Comparison of ENCODE assay signal across 18 mouse cellular contexts in the genomic region with DNA sequence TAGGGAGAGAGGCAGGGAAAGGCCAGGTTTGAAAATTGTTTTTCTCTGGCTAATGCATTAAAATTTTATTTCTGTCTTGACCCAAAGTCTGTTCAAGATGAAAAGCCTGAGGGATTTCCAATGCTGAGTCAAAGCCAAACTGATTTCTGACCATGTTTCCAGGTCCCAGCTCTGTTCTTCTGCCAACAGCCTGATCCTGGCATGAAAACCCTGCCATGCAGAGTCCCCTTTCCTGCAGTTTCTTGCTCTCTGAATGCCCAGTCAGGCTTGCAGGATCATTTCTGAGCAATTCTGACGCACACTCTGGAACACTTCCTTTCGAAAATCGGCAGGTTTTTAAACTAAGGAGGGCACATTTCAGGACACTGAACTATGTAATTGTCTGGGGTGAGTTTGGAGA. TPM values are rescaled to one million over a fixed set of nuclear protein-coding genes. Genes with fewer than 3 reads are reported as not detected.
DNase-seq lines count a peak whose midpoint lies in the region; ATAC-seq and TF ChIP-seq lines count a peak whose summit lies in the region.
"Had no signal": no experiment of that assay in that cellular context is flagged by ENCODE, and none has a peak within 500 bp of the region (broad histone marks: within the 10 kb centered on the region; RNA-seq: fewer than 3 reads in every experiment).

No protein-coding gene starts in this region.

- H3K27ac ChIP-seq in cerebellum, adult 2 months (ENCODE audit: insufficient read depth, low read length), result no peak overlapping the region
- peak overlapping the region; percentile 56 for H3K27ac ChIP-seq in gastrocnemius, adult 2 months
- H3K27ac ChIP-seq in limb, embryonic 14.5 days (replicated peaks; ENCODE audit: low read depth, low read length), result no peak overlapping the region
- H3K27ac ChIP-seq in limb, embryonic 10.5 days, result no peak overlapping the region
- peak overlapping the region; percentile 51; the same call in 1 of the 2 replicates for H3K27ac ChIP-seq in limb, embryonic 15.5 days
- H3K27ac ChIP-seq: forebrain, embryonic 10.5 days; hindbrain, embryonic 10.5 days; stomach, postnatal 0 days had no signal

- H3K4me2 ChIP-seq in limb, embryonic 14.5 days (replicated peaks; ENCODE audit: low read depth, low read length, severe bottlenecking), result no peak overlapping the region
- H3K4me2 ChIP-seq in limb, embryonic 15.5 days, result no peak overlapping the region
- H3K4me2 ChIP-seq: heart, embryonic 11.5 days had no signal

- no peak for TF ChIP-seq CTCF in cerebellum, adult 2 months (IDR thresholded peaks at IDR 0.05; ENCODE audit: borderline replicate concordance, insufficient read depth, low read depth, low read length)
- TF ChIP-seq CTCF in gastrocnemius, adult 2 months (IDR thresholded peaks at IDR 0.05), result no peak

- no peak overlapping the region for H3K4me3 ChIP-seq in cerebellum, adult 2 months (replicated peaks; ENCODE audit: insufficient read depth, low read depth, low read length)
- H3K4me3 ChIP-seq in gastrocnemius, adult 2 months, result no peak overlapping the region
- no peak overlapping the region for H3K4me3 ChIP-seq in limb, embryonic 14.5 days (replicated peaks; ENCODE audit: low read length)
- H3K4me3 ChIP-seq in limb, embryonic 10.5 days, result no peak overlapping the region
- H3K4me3 ChIP-seq in limb, embryonic 15.5 days, result no peak overlapping the region
- H3K4me3 ChIP-seq: forebrain, embryonic 10.5 days; hindbrain, embryonic 10.5 days had no signal

- WGBS in cerebellum, adult 2 months, result 7% methylated on average over 3 of the region's 3 CpGs
- 85% methylated on average over 3 of the region's 3 CpGs for WGBS in limb, embryonic 14.5 days
- 96% methylated on average over 3 of the region's 3 CpGs for WGBS in limb, embryonic 10.5 days
- 74% methylated on average over 3 of the region's 3 CpGs for WGBS in limb, embryonic 15.5 days

- H3K9me3 ChIP-seq in limb, embryonic 14.5 days (ENCODE audit: control insufficient read depth, low read length), result no peaks in the 10 kb centered on the region
- H3K9me3 ChIP-seq in limb, embryonic 10.5 days (replicated peaks), result no peaks in the 10 kb centered on the region
- no peaks in the 10 kb centered on the region for H3K9me3 ChIP-seq in limb, embryonic 15.5 days
- H3K9me3 ChIP-seq: forebrain, embryonic 10.5 days; hindbrain, embryonic 10.5 days had no signal

- H3K36me3 ChIP-seq in limb, embryonic 14.5 days (ENCODE audit: control insufficient read depth, insufficient read depth, low read length), result no peaks in the 10 kb centered on the region
- no peaks in the 10 kb centered on the region for H3K36me3 ChIP-seq in limb, embryonic 10.5 days
- no peaks in the 10 kb centered on the region for H3K36me3 ChIP-seq in limb, embryonic 15.5 days
- H3K36me3 ChIP-seq: forebrain, embryonic 10.5 days; hindbrain, embryonic 10.5 days had no signal

- ATAC-seq in limb, embryonic 14.5 days (ENCODE audit: low FRiP score, low read depth), result no peak
- ATAC-seq in limb, embryonic 15.5 days (ENCODE audit: insufficient number of reproducible peaks, low FRiP score, low TSS enrichment, low read depth), result no peak
- ATAC-seq: CD4-positive, CD25-positive, alpha-beta regulatory T cell, adult 4 months; forebrain, embryonic 16.5 days; intestine, postnatal 0 days had no signal

- peak; percentile 18 to 35 for DNase-seq in cerebellum, adult 2 months
- DNase-seq in cerebellum, adult 11-12 months, result no peak
- peak; percentile 24 for DNase-seq in gastrocnemius, adult 2 months
- DNase-seq in gastrocnemius, adult 8-10 months (ENCODE audit: low spot score in 2 of 2), result no peak
- peak; percentile 18 for DNase-seq in limb, embryonic 14.5 days (ENCODE audit: low spot score)
- DNase-seq in limb, embryonic 10.5 days (ENCODE audit: low spot score), result no peak
- DNase-seq: kidney, postnatal 4 days; lung, postnatal 4 days; thymus, adult 2 months; thymus, postnatal 4 days had no signal

- intact Hi-C loops in gastrocnemius, adult 2 months (cut with DNase I), result no loop called here

- H3K9ac ChIP-seq in limb, embryonic 14.5 days (ENCODE audit: low read depth, low read length, severe bottlenecking), result no peak overlapping the region
- H3K9ac ChIP-seq in limb, embryonic 15.5 days, result no peak overlapping the region

- no peaks in the 10 kb centered on the region for H3K4me1 ChIP-seq in cerebellum, adult 2 months (ENCODE audit: control insufficient read depth, insufficient read depth, low read length)
- H3K4me1 ChIP-seq in limb, embryonic 14.5 days (ENCODE audit: control insufficient read depth, insufficient read depth, low read length), result peaks cover 15% of the 10 kb centered on the region
- H3K4me1 ChIP-seq in limb, embryonic 10.5 days, result no peaks in the 10 kb centered on the region
- peaks cover 29% of the 10 kb centered on the region for H3K4me1 ChIP-seq in limb, embryonic 15.5 days

- no peak for TF ChIP-seq POLR2A in cerebellum, adult 2 months (IDR thresholded peaks at IDR 0.05; ENCODE audit: borderline replicate concordance, insufficient read depth, low read length)
- TF ChIP-seq POLR2A in limb, embryonic 14.5 days (IDR thresholded peaks at IDR 0.05; ENCODE audit: borderline replicate concordance, extremely low read depth, insufficient read depth, insufficient read length), result no peak

- no peaks in the 10 kb centered on the region for H3K27me3 ChIP-seq in cerebellum, adult 2 months (ENCODE audit: control insufficient read depth, insufficient read depth, low read length)
- no peaks in the 10 kb centered on the region for H3K27me3 ChIP-seq in limb, embryonic 14.5 days (ENCODE audit: control insufficient read depth, insufficient read depth, low read length)
- H3K27me3 ChIP-seq in limb, embryonic 10.5 days (ENCODE audit: low read depth, poor library complexity, severe bottlenecking), result no peaks in the 10 kb centered on the region
- no peaks in the 10 kb centered on the region for H3K27me3 ChIP-seq in limb, embryonic 15.5 days

RNA-seq across cellular contexts. Expression of a gene that starts 52.8 kb away (rescaled TPM):
- polyA plus RNA-seq in cerebellum, adult 2 months (2012; rRNA removed), result 6.1 and 6.6 TPM in 2 replicates
- total RNA-seq in gastrocnemius, adult 2 months (2021), result 1 to 10 TPM; 1.7 to 2.2 TPM
- 1 to 10 TPM; 1.8 to 2.8 (median 2.2) TPM for total RNA-seq in gastrocnemius, adult 8-10 months (2022)
- 10.4 and 12.8 TPM in 2 replicates for polyA plus RNA-seq in limb, embryonic 14.5 days (2012; rRNA removed)
- 16.1 and 16.4 TPM in 2 replicates for polyA plus RNA-seq in limb, embryonic 14.5 days (2014; fragmentation: Nextera tagmentation; extraction: Ambion mirVana)
- polyA plus RNA-seq in limb, embryonic 10.5 days (2016; fragmentation: Nextera tagmentation; extraction: Ambion mirVana), result 12.7 and 16.7 TPM in 2 replicates
- 13.4 and 16.0 TPM in 2 replicates for polyA plus RNA-seq in limb, embryonic 15.5 days (2015; fragmentation: Nextera tagmentation; extraction: Ambion mirVana)

Comparison
In these comparisons a context has a peak if more than half of its experiments do, and no peak if none do; other contexts are left out.
1. DNase-seq: peak in cerebellum, adult 2 months (2 of 2), gastrocnemius, adult 2 months (single experiment) and limb, embryonic 14.5 days (single experiment); none in cerebellum, adult 11-12 months (single experiment), gastrocnemius, adult 8-10 months (0 of 2) and limb, embryonic 10.5 days (single experiment).
2. H3K27ac ChIP-seq: peak in gastrocnemius, adult 2 months (single experiment) and limb, embryonic 15.5 days (single experiment); none in cerebellum, adult 2 months (single experiment), limb, embryonic 14.5 days (single experiment) and limb, embryonic 10.5 days (single experiment).